Mouse (Mus musculus) lung, postnatal 36 days (tissue): ENCODE measurements around the gene Adgrl2.

Experiments
- DNase-seq: peaks from one replicate; pipeline ENCODE4 v3.0.0; 2022; ENCODE audit warnings: mixed read lengths

The Adgrl2 gene

GRCm38 (mm10) chr3:148871792-148872464 lies 118.4 kb downstream of the Adgrl2 start:
- DNase-seq, result no peak

- DNase-seq, result peak; percentile 54
These were observed 122.7 kb downstream of the Adgrl2 start for GRCm38 (mm10) chr3:148867618-148868017.

GRCm38 (mm10) chr3:148866633-148867032 lies 123.7 kb downstream of the Adgrl2 start:
- DNase-seq, result no peak

- DNase-seq, result no peak
These were observed 124.3 kb downstream of the Adgrl2 start for GRCm38 (mm10) chr3:148866053-148866452.

GRCm38 (mm10) chr3:148865234-148865633 lies 125.1 kb downstream of the Adgrl2 start:
- DNase-seq, result no peak

GRCm38 (mm10) chr3:148861860-148862259 lies 128.5 kb downstream of the Adgrl2 start:
- DNase-seq, result no peak

- no peak for DNase-seq
These were observed 135.9 kb downstream of the Adgrl2 start for GRCm38 (mm10) chr3:148854306-148854910.

- DNase-seq, result no peak
These were observed 137.0 kb downstream of the Adgrl2 start for GRCm38 (mm10) chr3:148853372-148853771.

GRCm38 (mm10) chr3:148852556-148852955 lies 137.8 kb downstream of the Adgrl2 start:
- DNase-seq, result no peak

- no peak for DNase-seq
These were observed 139.5 kb downstream of the Adgrl2 start for GRCm38 (mm10) chr3:148850821-148851220.

GRCm38 (mm10) chr3:148848366-148848765 lies 142.0 kb downstream of the Adgrl2 start:
- no peak for DNase-seq

- peak; percentile 30 for DNase-seq
These were observed 146.2 kb downstream of the Adgrl2 start for GRCm38 (mm10) chr3:148844182-148844581.

- peak; percentile 10 for DNase-seq
These were observed 147.8 kb downstream of the Adgrl2 start for GRCm38 (mm10) chr3:148842533-148842932.

GRCm38 (mm10) chr3:148838835-148839296 lies 151.5 kb downstream of the Adgrl2 start:
- no peak for DNase-seq

- no peak for DNase-seq
These were observed 152.1 kb downstream of the Adgrl2 start for GRCm38 (mm10) chr3:148838095-148838834.

- no peak for DNase-seq
These were observed 155.2 kb downstream of the Adgrl2 start for GRCm38 (mm10) chr3:148835136-148835535.

GRCm38 (mm10) chr3:148833070-148833769 lies 157.1 kb downstream of the Adgrl2 start:
- DNase-seq, result no peak

- no peak for DNase-seq
These were observed 158.4 kb downstream of the Adgrl2 start for GRCm38 (mm10) chr3:148832001-148832400.

- DNase-seq, result no peak
These were observed 161.8 kb downstream of the Adgrl2 start for GRCm38 (mm10) chr3:148828519-148828918.

- no peak for DNase-seq
These were observed 166.8 kb downstream of the Adgrl2 start for GRCm38 (mm10) chr3:148823551-148823950.

GRCm38 (mm10) chr3:148821632-148822031 lies 168.7 kb downstream of the Adgrl2 start:
- DNase-seq, result no peak

GRCm38 (mm10) chr3:148819323-148820046 lies 170.9 kb downstream of the Adgrl2 start:
- DNase-seq, result no peak
